Mouse (Mus musculus) hindbrain, embryonic 11.5 days (tissue): Measurements from ENCODE around the gene Sox15. TPM values are rescaled to one million over a fixed set of nuclear protein-coding genes. Genes with fewer than 3 reads are reported as not detected.
A peak's percentile ranks its signal among the peaks of the same experiment; 100 is the strongest.
"Not testable (repeated sequence)": the region's sequence is repeated elsewhere in the genome, so short reads cannot be mapped to it uniquely, and the experiment has no call there.

Experiments used
- ATAC-seq: fragments of 200-750 bp; cut with Nextera tagmentation; 2 replicates; pipeline ENCODE4 v1.8.0; 2017; ENCODE audit warnings: mild to moderate bottlenecking, moderate TSS enrichment, moderate library complexity; ENCODE audit not compliant: low FRiP score
- DNase-seq: peaks from one replicate; pipeline ENCODE4 v3.0.0-alpha.2; 2015; ENCODE audit warnings: low spot score
- H3K27ac ChIP-seq: fragments of 300-500 bp; sonication (generic); 2 replicates; pipeline ENCODE4 v1.5.1; 2014; ENCODE audit warnings: mild to moderate bottlenecking, low read depth, low read length
- H3K27me3 ChIP-seq: fragments of 300-500 bp; sonication (generic); 2 replicates; pipeline ENCODE4 v1.6.1; 2014; ENCODE audit warnings: mild to moderate bottlenecking, low read length, moderate library complexity, mixed read lengths; ENCODE audit not compliant: control insufficient read depth, insufficient read depth
- H3K36me3 ChIP-seq: fragments of 300-500 bp; sonication (generic); 2 replicates; pipeline ENCODE4 v1.6.1; 2014; ENCODE audit warnings: mild to moderate bottlenecking, low read length, moderate library complexity, mixed read lengths; ENCODE audit not compliant: control insufficient read depth, insufficient read depth
- H3K4me1 ChIP-seq: fragments of 300-500 bp; sonication (generic); replicated peaks from 2 replicates; pipeline ENCODE4 v1.6.1; 2014; ENCODE audit warnings: low read length, mixed read lengths; ENCODE audit not compliant: control insufficient read depth, insufficient read depth
- H3K4me2 ChIP-seq: fragments of 300-500 bp; sonication (generic); replicated peaks from 2 replicates; pipeline ENCODE4 v1.6.1; 2014; ENCODE audit warnings: mild to moderate bottlenecking, low read depth, low read length
- H3K4me3 ChIP-seq: fragments of 300-500 bp; sonication (generic); 2 replicates; pipeline ENCODE4 v1.5.1; 2014; ENCODE audit warnings: low read depth, low read length
- H3K9ac ChIP-seq: fragments of 300-500 bp; sonication (generic); 2 replicates; pipeline ENCODE4 v1.6.1; 2014; ENCODE audit warnings: low read depth, low read length
- H3K9me3 ChIP-seq: fragments of 300-500 bp; sonication (generic); 2 replicates; pipeline ENCODE4 v1.6.1; 2016; ENCODE audit warnings: low read length; ENCODE audit not compliant: control insufficient read depth
- WGBS: fragments of 180-500 bp; shearing (Covaris S2); extraction: QIAGEN DNeasy Blood & Tissue Kit; methylation state at CpG from one replicate; pipeline ENCODE4 v1.1.7; 2014; 5-methylcytosine and 5-hydroxymethylcytosine counted together
- polyA plus RNA-seq: library from polyadenylated mRNA; unstranded; fragments of >200 nt; fragmentation: Nextera tagmentation; extraction: Ambion mirVana; gene quantifications from 2 replicates; pipeline ENCODE4 v1.2.1, GENCODE M21; 2014

The Sox15 gene
- polyA plus RNA-seq, 1 experiment from 2014 or later, result not detected

- ATAC-seq, H3K27me3 ChIP-seq, H3K9ac ChIP-seq, H3K4me1 ChIP-seq, H3K4me3 ChIP-seq, H3K36me3 ChIP-seq, DNase-seq, H3K9me3 ChIP-seq, H3K4me2 ChIP-seq, H3K27ac ChIP-seq: not testable (repeated sequence)
- 52% methylated on average over 11 of the region's 11 CpGs for WGBS
Observed at GRCm38 (mm10) chr11:69614257-69614588, 40.9 kb upstream of the Sox15 start.

DNA sequence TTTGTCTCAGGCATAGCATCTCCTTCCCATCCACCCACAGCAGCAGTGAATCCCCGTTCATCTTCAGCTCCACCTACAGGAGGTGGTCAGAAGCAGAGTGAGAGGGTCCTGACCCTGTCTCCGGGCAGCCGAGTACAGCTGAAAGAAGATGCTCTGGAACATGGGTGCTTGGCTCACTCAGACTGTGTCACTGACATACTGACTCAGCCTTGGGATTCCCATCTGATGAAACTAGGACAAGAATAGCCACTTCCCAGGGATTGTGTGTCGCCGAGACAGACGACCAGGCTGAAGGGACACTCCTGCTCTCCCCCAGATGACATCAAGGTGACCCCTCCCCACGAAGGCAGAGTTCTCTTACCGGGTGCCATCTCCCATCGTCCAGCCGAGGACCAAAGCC, 38.3 kb upstream of the Sox15 start:
- no peak overlapping the region for H3K4me2 ChIP-seq
- no peaks in the 10 kb centered on the region for H3K36me3 ChIP-seq
- H3K27me3 ChIP-seq, result no peaks in the 10 kb centered on the region
- DNase-seq (no peak), ATAC-seq (no peak)
- no peak overlapping the region for H3K4me3 ChIP-seq
- no peaks in the 10 kb centered on the region for H3K9me3 ChIP-seq
- peaks cover 3% of the 10 kb centered on the region; the same call in 1 of the 2 replicates for H3K4me1 ChIP-seq
- 42% methylated on average over 10 of the region's 10 CpGs for WGBS
- H3K27ac ChIP-seq, result no peak overlapping the region
- no peak overlapping the region for H3K9ac ChIP-seq

DNA sequence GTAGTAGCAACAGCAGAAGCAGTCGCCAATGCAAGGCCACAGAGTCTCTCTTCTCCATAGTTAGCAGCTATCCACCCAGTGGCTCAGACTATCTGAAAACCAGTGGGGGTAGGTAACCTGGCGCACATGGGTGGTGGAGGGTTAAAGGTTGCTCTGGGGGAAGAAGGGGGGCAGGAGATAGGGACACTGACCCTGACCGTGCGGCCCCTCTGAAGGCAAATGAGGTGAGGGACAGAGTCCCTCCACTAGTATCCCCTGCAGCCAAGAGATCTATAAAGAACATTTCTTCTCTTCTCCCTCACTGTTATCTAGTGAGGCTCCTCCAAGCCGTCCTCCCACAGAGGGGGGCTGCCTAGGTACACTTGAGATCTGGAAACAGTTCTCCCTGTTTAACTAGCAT, 37.3 kb upstream of the Sox15 start, which contains the start of gene Shbg:
Gene Shbg, minus strand, starts transcription at position 101 of the 400 bp plus-strand sequence.
- no peaks in the 10 kb centered on the region for H3K9me3 ChIP-seq
- H3K4me3 ChIP-seq, result no peak within 1 kb of the TSS
- ATAC-seq (no peak), DNase-seq (no peak)
- no peaks in the 10 kb centered on the region for H3K27me3 ChIP-seq
- no peak within 1 kb of the TSS for H3K4me2 ChIP-seq
- no peaks in the 10 kb centered on the region for H3K36me3 ChIP-seq
- 78% methylated on average over 5 of the region's 5 CpGs for WGBS
- no peak within 1 kb of the TSS for H3K27ac ChIP-seq
- no peak within 1 kb of the TSS for H3K9ac ChIP-seq
- peaks cover 3% of the 10 kb centered on the region; the same call in 1 of the 2 replicates for H3K4me1 ChIP-seq

DNA sequence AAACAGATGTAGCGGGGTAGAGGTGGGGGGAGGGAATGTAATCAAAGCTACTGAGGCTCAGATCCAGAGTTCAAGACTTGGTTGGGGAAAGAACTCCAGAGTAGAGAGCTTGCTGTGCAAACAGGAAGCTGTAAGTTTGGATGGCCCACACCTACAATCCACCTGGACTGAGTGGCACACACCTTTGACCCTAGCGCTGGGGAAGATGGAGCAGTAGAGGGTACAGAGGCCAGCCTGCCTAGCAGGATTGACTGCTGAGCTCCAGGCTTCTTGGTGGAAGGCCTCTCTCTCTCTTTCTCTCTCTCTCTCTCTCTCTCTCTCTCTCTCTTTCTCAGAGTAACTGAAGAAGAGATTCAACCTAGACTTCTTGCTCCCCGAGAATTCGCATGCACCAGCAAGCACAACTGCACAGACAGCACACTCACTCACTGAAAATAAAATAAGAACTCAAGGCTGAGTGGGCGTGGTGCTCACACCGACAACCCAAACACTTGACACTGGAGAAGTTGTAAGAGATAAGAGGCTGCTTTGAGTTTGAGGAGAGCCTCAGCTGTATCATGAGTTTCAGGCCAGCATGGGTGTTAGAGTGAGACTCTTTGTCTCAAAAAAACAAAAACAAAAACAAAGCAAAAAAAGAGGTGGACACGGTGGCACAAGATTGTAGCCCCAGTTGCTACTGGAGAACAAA, 34.6 kb upstream of the Sox15 start:
- H3K27me3 ChIP-seq, result no peaks in the 10 kb centered on the region
- H3K4me3 ChIP-seq, result no peak overlapping the region

DNA sequence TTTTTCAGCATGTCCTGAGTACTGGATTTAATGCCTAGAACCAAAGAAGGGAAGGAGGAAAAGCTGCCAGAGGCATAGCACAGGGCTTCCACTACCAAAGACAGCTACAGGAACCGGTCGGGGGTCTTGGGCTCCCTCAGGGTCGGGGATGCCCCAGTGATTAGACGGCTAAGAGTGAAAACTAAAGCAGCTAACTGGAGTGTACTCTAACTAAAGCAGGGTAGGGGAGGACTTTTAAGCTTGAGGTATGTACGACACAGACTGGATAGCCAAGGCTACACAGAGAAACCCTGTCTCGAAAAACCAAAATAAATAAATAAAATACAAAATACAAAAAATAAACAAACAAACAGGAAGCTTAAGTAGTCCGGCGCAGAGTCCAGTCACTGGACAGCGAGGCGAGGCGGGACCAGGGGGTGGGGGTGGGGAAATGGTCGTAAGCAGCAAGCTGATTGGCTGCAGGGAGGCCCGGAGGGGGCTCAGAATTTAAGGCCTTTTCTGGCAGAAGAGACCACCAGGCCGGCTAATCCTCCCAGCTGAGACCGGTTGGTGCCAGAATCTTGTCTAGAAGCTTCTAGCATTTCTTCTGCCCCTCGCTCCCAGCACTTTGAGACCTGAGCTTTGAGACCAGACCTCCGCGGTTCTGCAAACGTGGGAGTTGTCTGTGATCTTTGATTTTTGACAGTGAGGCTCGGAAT, 33.4 kb upstream of the Sox15 start, which contains the start of gene Sat2:
Gene Sat2, plus strand, starts transcription at position 454 of the 698 bp plus-strand sequence.
- peak within 1 kb of the TSS; percentile 55 for H3K9ac ChIP-seq
- peak; percentile 81 for ATAC-seq
- no peaks in the 10 kb centered on the region for H3K36me3 ChIP-seq
- no peaks in the 10 kb centered on the region for H3K4me1 ChIP-seq
- WGBS, result 2% methylated on average over 20 of the region's 20 CpGs
- no peak within 1 kb of the TSS for H3K27ac ChIP-seq
- DNase-seq, result peak; percentile 86
- peak within 1 kb of the TSS; percentile 63 for H3K4me2 ChIP-seq
- H3K9me3 ChIP-seq, result no peaks in the 10 kb centered on the region
- H3K27me3 ChIP-seq, result no peaks in the 10 kb centered on the region
- H3K4me3 ChIP-seq, result peak within 1 kb of the TSS; percentile 41

More for the DNA sequence above, 34.6 kb upstream of the Sox15 start:
- ATAC-seq (no peak), DNase-seq (no peak)
- H3K4me1 ChIP-seq, result no peaks in the 10 kb centered on the region
- H3K9ac ChIP-seq, result no peak overlapping the region
- 86% methylated on average over 7 of the region's 7 CpGs for WGBS
- H3K27ac ChIP-seq, result no peak overlapping the region
- no peaks in the 10 kb centered on the region for H3K36me3 ChIP-seq
- no peaks in the 10 kb centered on the region for H3K9me3 ChIP-seq
- H3K4me2 ChIP-seq, result no peak overlapping the region

DNA sequence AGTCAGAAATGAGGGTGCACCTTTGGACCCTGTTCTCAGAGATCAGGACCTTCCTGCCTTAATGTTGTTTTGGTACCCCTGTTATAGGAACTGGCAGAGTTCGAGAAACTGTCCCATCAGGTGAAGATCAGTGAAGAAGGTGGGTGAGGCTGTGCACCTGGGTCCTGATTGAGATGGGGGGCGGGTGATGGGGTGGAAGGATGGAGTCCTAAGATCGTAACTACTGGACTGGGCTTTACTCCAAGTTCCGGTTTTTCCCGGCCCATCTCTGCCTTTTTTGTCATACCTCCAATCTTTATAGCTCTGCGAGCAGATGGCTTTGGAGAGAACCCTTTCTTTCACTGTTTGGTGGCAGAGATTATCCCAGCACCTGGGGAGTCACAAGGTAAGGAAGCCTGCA, 32.7 kb upstream of the Sox15 start:
- peak overlapping the region; percentile 63 for H3K4me2 ChIP-seq
- H3K27me3 ChIP-seq, result no peaks in the 10 kb centered on the region
- no peaks in the 10 kb centered on the region for H3K36me3 ChIP-seq
- WGBS, result 56% methylated on average over 6 of the region's 6 CpGs
- H3K9ac ChIP-seq, result peak overlapping the region; percentile 55
- no peaks in the 10 kb centered on the region for H3K9me3 ChIP-seq
- peak overlapping the region; percentile 41 for H3K4me3 ChIP-seq
- H3K27ac ChIP-seq, result no peak overlapping the region
- H3K4me1 ChIP-seq, result no peaks in the 10 kb centered on the region
- peak; percentile 30; the same call in 1 of the 2 replicates for ATAC-seq
- DNase-seq, result peak; percentile 18

GRCm38 (mm10) chr11:69623006-69623405, 32.1 kb upstream of the Sox15 start:
- 0 out of 2 replicates have a peak overlapping the region, but pooled peaks have one; percentile 55 for H3K9ac ChIP-seq
- no peaks in the 10 kb centered on the region for H3K36me3 ChIP-seq
- ATAC-seq (no peak), DNase-seq (no peak)
- H3K27ac ChIP-seq, result no peak overlapping the region
- peak overlapping the region; percentile 63 for H3K4me2 ChIP-seq
- H3K27me3 ChIP-seq, result no peaks in the 10 kb centered on the region
- H3K4me3 ChIP-seq, result no peak overlapping the region
- WGBS, result 65% methylated on average over 4 of the region's 4 CpGs
- H3K4me1 ChIP-seq, result no peaks in the 10 kb centered on the region
- H3K9me3 ChIP-seq, result no peaks in the 10 kb centered on the region

DNA sequence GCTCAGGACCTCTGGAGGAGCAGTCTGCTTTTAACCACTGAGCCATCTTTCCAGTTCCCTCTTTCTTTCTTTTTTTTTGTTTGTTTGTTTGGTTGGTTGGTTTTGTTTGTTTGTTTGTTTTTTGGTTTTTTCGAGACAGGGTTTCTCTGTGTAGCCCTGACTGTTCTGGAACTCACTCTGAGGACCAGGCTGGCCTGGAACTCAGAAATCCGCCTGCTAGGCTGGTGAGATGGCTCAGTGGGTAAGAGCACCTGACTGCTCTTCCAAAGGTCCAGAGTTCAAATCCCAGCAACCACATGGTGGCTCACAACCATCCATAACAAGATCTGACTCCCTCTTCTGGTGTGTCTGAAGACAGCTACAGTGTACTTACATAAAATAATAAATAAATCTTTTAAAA, 30.8 kb upstream of the Sox15 start:
- H3K4me1 ChIP-seq, H3K4me2 ChIP-seq, H3K9ac ChIP-seq, H3K36me3 ChIP-seq, DNase-seq, ATAC-seq, H3K27ac ChIP-seq, H3K9me3 ChIP-seq, H3K27me3 ChIP-seq, H3K4me3 ChIP-seq: not testable (repeated sequence)
- WGBS, result 81% methylated on average over 2 of the region's 2 CpGs

DNA sequence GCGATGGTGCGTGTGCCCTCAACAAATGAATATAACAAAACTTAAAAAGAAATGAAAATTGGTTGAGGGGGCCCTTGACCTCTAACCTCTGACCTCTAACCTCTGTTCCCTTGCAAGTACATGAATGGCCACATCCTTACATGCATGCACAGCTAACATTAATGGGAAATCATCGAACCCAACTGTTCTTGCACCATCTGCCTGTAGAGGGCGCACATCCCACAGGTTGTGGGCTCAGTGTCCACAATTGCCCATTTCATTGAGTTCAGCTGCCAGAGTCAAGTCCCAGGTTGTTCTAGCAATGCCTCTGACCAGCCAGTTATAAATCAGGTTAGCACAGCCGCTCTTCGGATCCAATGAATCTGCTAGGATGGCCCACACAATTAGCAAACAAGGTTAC, 26.8 kb upstream of the Sox15 start:
- DNase-seq, result peak; percentile 92

More for the DNA sequence above, 26.8 kb upstream of the Sox15 start:
- Histone ChIP-seq H3K9me3 (no peaks in the 10 kb centered on the region), H3K9ac (no peak overlapping the region), H3K27ac (no peak overlapping the region), H3K4me2 (no peak overlapping the region), H3K4me1 (no peaks in the 10 kb centered on the region), H3K27me3 (no peaks in the 10 kb centered on the region), H3K36me3 (no peaks in the 10 kb centered on the region), H3K4me3 (no peak overlapping the region)
- 35% methylated on average over 6 of the region's 6 CpGs for WGBS
- ATAC-seq, result no peak
